Mouse (Mus musculus) cerebellum, postnatal 14 days (tissue): Measurements from ENCODE around the gene Ppm1h.

ENCODE experiments used
- DNase-seq, 2 experiments: peaks; one replicate each; pipeline ENCODE4 v3.0.0; 2021; ENCODE audit warnings: mixed read lengths in 2 of 2

The Ppm1h gene

GRCm38 (mm10) chr10:122678541-122679436 is at the start of gene Ppm1h:
Ppm1h (plus strand) TSS chr10:122678762.
- peak; percentile 81 to 82 for DNase-seq

GRCm38 (mm10) chr10:122629003-122629402 is 49.6 kb upstream of the Ppm1h start:
- DNase-seq = no peak

- DNase-seq = no peak
Observed at GRCm38 (mm10) chr10:122639879-122640278, 38.7 kb upstream of the Ppm1h start.

- DNase-seq = no peak
Observed at GRCm38 (mm10) chr10:122641263-122641795, 37.2 kb upstream of the Ppm1h start.

GRCm38 (mm10) chr10:122642125-122642524 is 36.4 kb upstream of the Ppm1h start:
- DNase-seq = no peak

- no peak for DNase-seq
Observed at GRCm38 (mm10) chr10:122651932-122652331, 26.6 kb upstream of the Ppm1h start.

GRCm38 (mm10) chr10:122652578-122652977 is 26.0 kb upstream of the Ppm1h start:
- no peak for DNase-seq

- DNase-seq = no peak
Observed at GRCm38 (mm10) chr10:122665652-122666051, 12.9 kb upstream of the Ppm1h start.

- DNase-seq = no peak
Observed at GRCm38 (mm10) chr10:122671253-122671652, 7.3 kb upstream of the Ppm1h start.

- no peak for DNase-seq
Observed at GRCm38 (mm10) chr10:122672044-122672443, 6.5 kb upstream of the Ppm1h start.

- peak; percentile 64 to 70 for DNase-seq
Observed at GRCm38 (mm10) chr10:122679437-122680045, 979 bp downstream of the Ppm1h start.

- DNase-seq = peak; percentile 80
Observed at GRCm38 (mm10) chr10:122680387-122681084, 2.0 kb downstream of the Ppm1h start.

GRCm38 (mm10) chr10:122681085-122681408 is 2.5 kb downstream of the Ppm1h start:
- DNase-seq = peak; percentile 42 to 43

- DNase-seq = no peak
Observed at GRCm38 (mm10) chr10:122683819-122684330, 5.3 kb downstream of the Ppm1h start.

- DNase-seq = no peak
Observed at GRCm38 (mm10) chr10:122685297-122685696, 6.7 kb downstream of the Ppm1h start.

- peak; percentile 59 to 66 for DNase-seq
Observed at GRCm38 (mm10) chr10:122685836-122686531, 7.4 kb downstream of the Ppm1h start.

- no peak for DNase-seq
Observed at GRCm38 (mm10) chr10:122690698-122691097, 12.1 kb downstream of the Ppm1h start.

GRCm38 (mm10) chr10:122693158-122693777 is 14.7 kb downstream of the Ppm1h start:
- peak; percentile 91 to 94 for DNase-seq

GRCm38 (mm10) chr10:122693911-122694618 is 15.5 kb downstream of the Ppm1h start:
- DNase-seq = no peak

GRCm38 (mm10) chr10:122696335-122696734 is 17.8 kb downstream of the Ppm1h start:
- no peak for DNase-seq

GRCm38 (mm10) chr10:122698347-122698746 is 19.8 kb downstream of the Ppm1h start:
- DNase-seq = no peak
